Mouse (Mus musculus) thymus, adult 2 months (tissue): Measurements from ENCODE around the gene Ccnf.

Experiments used
- CTCF ChIP-seq: fragments of 200-500 bp; IDR thresholded peaks from 2 replicates; pipeline ENCODE4 v1.5.1; 2012; ENCODE audit warnings: mild to moderate bottlenecking, control low read depth, low read length, moderate library complexity, borderline replicate concordance; ENCODE audit not compliant: control insufficient read depth, poor library complexity, insufficient read depth; ENCODE audit errors: extremely low read depth
- POLR2A ChIP-seq: fragments of 200-500 bp; IDR thresholded peaks from 2 replicates; pipeline ENCODE4 v1.6.1; 2012; ENCODE audit warnings: mild to moderate bottlenecking, low read length, control low read depth, moderate library complexity; ENCODE audit not compliant: control insufficient read depth, poor library complexity, insufficient read depth; ENCODE audit errors: extremely low read depth

DNA sequence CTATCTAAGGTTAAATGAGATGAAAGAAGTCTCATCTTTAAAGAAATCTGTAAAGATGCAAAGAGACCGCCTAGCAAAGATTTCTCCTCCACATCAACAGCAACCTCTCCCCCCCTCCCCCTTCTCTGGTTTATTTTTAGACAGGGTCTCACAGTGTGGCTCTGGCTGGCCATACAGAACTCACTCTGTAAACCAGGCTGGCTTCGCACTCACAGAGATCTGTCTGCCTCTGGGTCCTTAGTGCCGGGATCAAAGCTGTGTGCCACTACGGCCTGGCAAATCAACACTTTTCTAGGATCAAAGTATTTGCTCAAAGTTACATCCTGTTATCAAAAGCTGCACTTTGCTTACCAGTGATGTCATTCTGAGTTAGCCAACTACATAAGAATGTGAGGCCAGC lies 49.4 kb upstream of the Ccnf start:
- TF ChIP-seq POLR2A (no peak), CTCF (no peak)
